Comparison of ENCODE assay signal across 10 mouse cellular contexts in genomic region chr7:67700846-67701245, GRCm38 (mm10). TPM values are rescaled to one million over a fixed set of nuclear protein-coding genes. Genes with fewer than 3 reads are reported as not detected.
DNase-seq lines count a peak whose midpoint lies in the region; ATAC-seq and TF ChIP-seq lines count a peak whose summit lies in the region.
"Had no signal": no experiment of that assay in that cellular context is flagged by ENCODE, and none has a peak within 500 bp of the region (broad histone marks: within the 10 kb centered on the region; RNA-seq: fewer than 3 reads in every experiment).

No protein-coding gene starts in this region.

- H3K27me3 ChIP-seq in forebrain, embryonic 15.5 days, result no peaks in the 10 kb centered on the region
- no peaks in the 10 kb centered on the region for H3K27me3 ChIP-seq in intestine, embryonic 16.5 days (replicated peaks; ENCODE audit: control insufficient read depth, insufficient read depth, low read length)
- no peaks in the 10 kb centered on the region for H3K27me3 ChIP-seq in testis, adult 2 months (ENCODE audit: control insufficient read depth, insufficient read depth, low read length)
- H3K27me3 ChIP-seq: embryonic facial prominence, embryonic 13.5 days had no signal

- ATAC-seq in forebrain, embryonic 15.5 days (replicated peaks), result peak; percentile 43; the same call in 1 of the 2 replicates
- peak; percentile 54 for ATAC-seq in intestine, embryonic 16.5 days

- H3K36me3 ChIP-seq in forebrain, embryonic 15.5 days, result no peaks in the 10 kb centered on the region
- H3K36me3 ChIP-seq in intestine, embryonic 16.5 days (ENCODE audit: control insufficient read depth, insufficient read depth, low read length), result peaks cover 3% of the 10 kb centered on the region; the same call in 1 of the 2 replicates
- H3K36me3 ChIP-seq in testis, adult 2 months (ENCODE audit: control insufficient read depth, insufficient read depth, low read length), result no peaks in the 10 kb centered on the region

- DNase-seq in left cerebral cortex, adult 18-20 months (ENCODE audit: low spot score in 2 of 2), result peak; percentile 17 to 53
- DNase-seq in left cerebral cortex, adult 11 months (ENCODE audit: low spot score), result no peak
- DNase-seq in ZHBTc4 (ENCODE audit: low read depth, low spot score), result peak; percentile 74
- DNase-seq in lung, postnatal 14 days, result peak; percentile 80
- no peak for DNase-seq in urinary bladder, postnatal 10 days (ENCODE audit: low spot score)

- no peak for TF ChIP-seq POLR2A in testis, adult 2 months (IDR thresholded peaks at IDR 0.05; ENCODE audit: control insufficient read depth, low read depth, low read length)

- H3K4me3 ChIP-seq in forebrain, embryonic 15.5 days, result no peak overlapping the region
- no peak overlapping the region for H3K4me3 ChIP-seq in intestine, embryonic 16.5 days (ENCODE audit: low read length)
- H3K4me3 ChIP-seq in testis, adult 2 months (ENCODE audit: control insufficient read depth, low read depth, low read length), result no peak overlapping the region
- H3K4me3 ChIP-seq: embryonic facial prominence, embryonic 13.5 days had no signal

- H3K4me2 ChIP-seq in forebrain, embryonic 15.5 days (replicated peaks), result no peak overlapping the region
- no peak overlapping the region for H3K4me2 ChIP-seq in intestine, embryonic 16.5 days (ENCODE audit: low read depth, low read length)
- H3K4me2 ChIP-seq: embryonic facial prominence, embryonic 13.5 days had no signal

- H3K9ac ChIP-seq in forebrain, embryonic 15.5 days (replicated peaks), result no peak overlapping the region
- no peak overlapping the region for H3K9ac ChIP-seq in intestine, embryonic 16.5 days (ENCODE audit: low read depth, low read length)
- H3K9ac ChIP-seq: embryonic facial prominence, embryonic 13.5 days had no signal

- no peaks in the 10 kb centered on the region for H3K4me1 ChIP-seq in forebrain, embryonic 15.5 days
- no peaks in the 10 kb centered on the region; the same call in 1 of the 2 replicates for H3K4me1 ChIP-seq in intestine, embryonic 16.5 days (ENCODE audit: control insufficient read depth, insufficient read depth, low read length)
- no peaks in the 10 kb centered on the region for H3K4me1 ChIP-seq in testis, adult 2 months (ENCODE audit: control insufficient read depth, insufficient read depth, low read length)
- H3K4me1 ChIP-seq: embryonic facial prominence, embryonic 13.5 days had no signal

- H3K27ac ChIP-seq in forebrain, embryonic 15.5 days (replicated peaks), result no peak overlapping the region
- peak overlapping the region; percentile 76 for H3K27ac ChIP-seq in intestine, embryonic 16.5 days (ENCODE audit: low read length)
- no peak overlapping the region for H3K27ac ChIP-seq in testis, adult 2 months (ENCODE audit: control insufficient read depth, insufficient read depth, low read depth, low read length)
- H3K27ac ChIP-seq: embryonic facial prominence, embryonic 13.5 days; macrophage had no signal

- peak; percentile 50; the same call in 1 of the 2 replicates for TF ChIP-seq CTCF in testis, adult 2 months (IDR thresholded peaks at IDR 0.05; ENCODE audit: control insufficient read depth, insufficient read depth, insufficient replicate concordance, low read depth, low read length)

- H3K9me3 ChIP-seq in forebrain, embryonic 15.5 days, result no peaks in the 10 kb centered on the region
- H3K9me3 ChIP-seq in intestine, embryonic 16.5 days (ENCODE audit: control insufficient read depth, low read length), result no peaks in the 10 kb centered on the region
- H3K9me3 ChIP-seq: embryonic facial prominence, embryonic 13.5 days had no signal

RNA-seq across cellular contexts. Expression of gene Ttc23, which starts 53.6 kb away (rescaled TPM):
- total RNA-seq in left cerebral cortex, adult 18-20 months (2021), result 1 to 10 TPM; 4.9 to 7.9 TPM
- polyA plus RNA-seq in forebrain, embryonic 15.5 days (2015; fragmentation: Nextera tagmentation; extraction: Ambion mirVana), result 8.9 and 9.4 TPM in 2 replicates
- 17.1 and 18.2 TPM in 2 replicates for polyA plus RNA-seq in intestine, embryonic 16.5 days (2015; fragmentation: Nextera tagmentation; extraction: Ambion mirVana)
- 43.7 and 49.8 TPM in 2 replicates for polyA plus RNA-seq in testis, adult 2 months (2012; rRNA removed)

RNA-seq across cellular contexts. Expression of gene Lrrc28, which starts 55.8 kb away (rescaled TPM):
- 10 to 100 TPM; 28.2 to 32.2 TPM for total RNA-seq in left cerebral cortex, adult 18-20 months (2021)
- polyA plus RNA-seq in forebrain, embryonic 15.5 days (2015; fragmentation: Nextera tagmentation; extraction: Ambion mirVana), result 29.2 and 31.0 TPM in 2 replicates
- polyA plus RNA-seq in intestine, embryonic 16.5 days (2015; fragmentation: Nextera tagmentation; extraction: Ambion mirVana), result 10.7 and 11.4 TPM in 2 replicates
- polyA plus RNA-seq in testis, adult 2 months (2012; rRNA removed), result 565 and 587 TPM in 2 replicates

RNA-seq across cellular contexts. Expression of gene Synm, which starts 58.7 kb away (rescaled TPM):
- 10 to 100 TPM; 17.2 to 19.1 TPM for total RNA-seq in left cerebral cortex, adult 18-20 months (2021)
- polyA plus RNA-seq in forebrain, embryonic 15.5 days (2015; fragmentation: Nextera tagmentation; extraction: Ambion mirVana), result 3.8 and 4.5 TPM in 2 replicates
- 4.5 and 6.0 TPM in 2 replicates for polyA plus RNA-seq in intestine, embryonic 16.5 days (2015; fragmentation: Nextera tagmentation; extraction: Ambion mirVana)
- 3.3 and 4.4 TPM in 2 replicates for polyA plus RNA-seq in testis, adult 2 months (2012; rRNA removed)
- polyA plus RNA-seq: macrophage had no signal

Comparison
In these comparisons a context has a peak if more than half of its experiments do, and no peak if none do; other contexts are left out.
1. DNase-seq: peak in left cerebral cortex, adult 18-20 months (2 of 2), ZHBTc4 (single experiment) and lung, postnatal 14 days (single experiment); none in left cerebral cortex, adult 11 months (single experiment) and urinary bladder, postnatal 10 days (single experiment).
2. RNA of gene Lrrc28, which starts 55.8 kb away (polyA plus RNA-seq): 565 to 587 TPM in testis, adult 2 months; 29.2 to 31.0 TPM in forebrain, embryonic 15.5 days and 10.7 to 11.4 TPM in intestine, embryonic 16.5 days; every median in the first group is over 10 times any median in the second.